Mouse (Mus musculus) ovary, adult 18-20 months (tissue): ENCODE measurements around the gene Gm773.
"Not testable (repeated sequence)": the region's sequence is repeated elsewhere in the genome, so short reads cannot be mapped to it uniquely, and the experiment has no call there.

Source experiments
- DNase-seq: peaks from one replicate; pipeline ENCODE4 v3.0.0; 2022; ENCODE audit warnings: low spot score, mixed read lengths

Gm773 gene

GRCm38 (mm10) chrX:56212771-56213170 is at the start of gene Gm773:
Gene Gm773 (minus strand): TSS chrX:56212881.
- no peak for DNase-seq

- DNase-seq, result not testable (repeated sequence)
These were observed 26.2 kb downstream of the Gm773 start for GRCm38 (mm10) chrX:56186449-56186848.

- no peak for DNase-seq
These were observed 61.3 kb downstream of the Gm773 start for GRCm38 (mm10) chrX:56151396-56151795.
